Mouse (Mus musculus) small intestine, adult 2 months (tissue): ENCODE results near the gene Wipf1. TPM values are rescaled to one million over a fixed set of nuclear protein-coding genes. Genes with fewer than 3 reads are reported as not detected.

Experiments
- H3K27ac ChIP-seq: fragments of 200-500 bp; 2 replicates; pipeline ENCODE4 v1.5.1; 2012; ENCODE audit warnings: low read depth, low read length, control low read depth, inconsistent platforms; ENCODE audit not compliant: insufficient read depth
- H3K27me3 ChIP-seq: fragments of 200-500 bp; 2 replicates; pipeline ENCODE4 v1.6.1; 2012; ENCODE audit warnings: mild to moderate bottlenecking, moderate library complexity, low read length, inconsistent platforms; ENCODE audit not compliant: control insufficient read depth, insufficient read depth
- H3K36me3 ChIP-seq: fragments of 200-500 bp; 2 replicates; pipeline ENCODE4 v1.6.1; 2012; ENCODE audit warnings: mild to moderate bottlenecking, low read length, control low read depth, inconsistent platforms; ENCODE audit not compliant: control insufficient read depth, insufficient read depth
- H3K4me1 ChIP-seq: fragments of 200-500 bp; 2 replicates; pipeline ENCODE4 v1.6.1; 2012; ENCODE audit warnings: low read length, inconsistent platforms, mixed read lengths; ENCODE audit not compliant: control insufficient read depth, insufficient read depth, insufficient read length
- H3K4me3 ChIP-seq: fragments of 200-500 bp; 2 replicates; pipeline ENCODE4 v1.5.1; 2012; ENCODE audit warnings: low read depth, mild to moderate bottlenecking, control low read depth, inconsistent platforms, low read length, moderate library complexity
- CTCF ChIP-seq: fragments of 200-500 bp; IDR thresholded peaks from 2 replicates; pipeline ENCODE4 v1.5.1; 2012; ENCODE audit warnings: low read depth, mild to moderate bottlenecking, control low read depth, inconsistent platforms, low read length, moderate library complexity, mixed read lengths; ENCODE audit not compliant: insufficient replicate concordance, insufficient read length; ENCODE audit errors: extremely low read depth
- POLR2A ChIP-seq: fragments of 200-500 bp; IDR thresholded peaks from 2 replicates; pipeline ENCODE4 v1.6.1; 2012; ENCODE audit warnings: low read depth, mild to moderate bottlenecking, control low read depth, inconsistent platforms, low read length, moderate library complexity
- WGBS: fragments of 180-500 bp; shearing (Covaris S2); methylation state at CpG from one replicate; pipeline ENCODE4 v1.1.7; 2018; 5-methylcytosine and 5-hydroxymethylcytosine counted together
- polyA plus RNA-seq: library from polyadenylated mRNA; depleted of rRNA; stranded (reverse); fragments of >200 nt; gene quantifications from 2 replicates; pipeline ENCODE4 v1.2.3, GENCODE M21; 2012

Gene Wipf1
- polyA plus RNA-seq, 1 experiment, result 18.9 TPM

DNA sequence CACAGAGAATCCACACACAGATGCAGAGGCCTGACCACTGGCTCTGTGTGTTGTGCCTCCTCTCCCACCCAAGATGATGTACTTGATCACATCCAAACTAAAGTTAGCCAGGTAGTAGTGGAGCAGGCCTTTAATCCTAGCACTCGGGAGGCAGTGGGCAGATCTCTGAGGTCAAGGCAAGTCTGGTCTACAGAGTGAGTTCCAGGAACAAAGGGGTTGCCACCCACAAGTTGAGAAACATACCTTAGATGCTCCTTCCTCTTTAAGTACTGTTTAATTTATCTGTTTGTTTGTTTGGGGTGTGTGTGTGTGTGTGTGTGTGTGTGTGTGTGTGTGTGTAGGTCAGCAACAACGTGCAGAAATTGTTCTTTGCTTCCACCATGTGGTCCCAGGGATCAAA, 67.3 kb downstream of the Wipf1 start:
- H3K36me3 ChIP-seq, result peaks cover 1% of the 10 kb centered on the region; the same call in 1 of the 2 replicates
- H3K27me3 ChIP-seq, result no peaks in the 10 kb centered on the region
- no peak overlapping the region; the same call in 1 of the 2 replicates for H3K27ac ChIP-seq
- 73% methylated on average over 2 of the region's 2 CpGs for WGBS
- peaks cover 15% of the 10 kb centered on the region for H3K4me1 ChIP-seq
- TF ChIP-seq CTCF, result no peak
- TF ChIP-seq POLR2A, result no peak
- no peak overlapping the region for H3K4me3 ChIP-seq

DNA sequence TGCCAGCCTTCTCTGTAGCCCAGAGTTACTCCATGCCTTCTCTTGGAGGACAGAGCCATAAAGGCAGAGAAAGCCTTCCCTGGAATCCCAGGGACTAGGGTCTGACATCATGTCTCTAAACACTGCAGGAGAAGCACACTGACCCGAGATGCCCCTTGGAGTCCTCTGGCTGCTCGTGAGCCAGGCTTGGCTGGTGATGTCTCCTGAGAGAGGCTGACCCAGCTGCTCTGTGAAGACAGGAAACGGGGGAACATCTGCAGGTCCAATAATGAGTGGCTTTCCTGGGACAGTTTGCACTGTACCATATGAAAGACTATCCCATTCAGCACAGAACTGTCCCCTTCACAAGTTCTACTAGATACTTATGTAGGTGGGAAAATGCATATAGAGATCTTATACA, 69.4 kb downstream of the Wipf1 start:
- no peak overlapping the region for H3K27ac ChIP-seq
- no peaks in the 10 kb centered on the region for H3K27me3 ChIP-seq
- WGBS, result 72% methylated on average over 3 of the region's 3 CpGs
- TF ChIP-seq CTCF (no peak), POLR2A (no peak)
- H3K36me3 ChIP-seq, result peaks cover 1% of the 10 kb centered on the region; the same call in 1 of the 2 replicates
- no peak overlapping the region for H3K4me3 ChIP-seq
- peaks cover 15% of the 10 kb centered on the region for H3K4me1 ChIP-seq

DNA sequence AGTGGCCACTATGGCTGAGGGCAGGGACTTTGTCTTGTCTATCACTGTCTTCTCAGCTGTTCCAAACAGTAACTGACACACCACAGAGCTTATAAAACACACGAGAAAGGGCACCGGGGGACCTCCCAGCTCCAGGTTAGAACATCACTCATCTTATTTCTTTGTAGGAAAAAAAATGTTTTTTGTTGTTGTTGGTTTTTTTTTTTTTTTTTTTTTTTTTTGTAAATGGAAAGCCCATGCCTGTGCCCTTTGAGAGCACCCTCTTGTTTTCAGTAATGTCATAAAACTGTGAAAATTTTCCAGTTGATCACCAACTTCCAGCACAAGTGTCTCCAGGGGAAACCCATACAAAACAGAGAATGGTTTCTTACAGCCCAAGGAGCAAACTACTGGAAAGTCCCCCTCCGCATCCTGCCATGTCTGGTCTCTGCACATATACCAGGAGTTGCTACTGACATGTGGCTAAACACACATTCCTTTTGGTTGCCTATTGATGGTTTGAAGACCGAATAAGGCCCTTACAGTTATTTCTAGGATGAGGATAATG, 69.9 kb downstream of the Wipf1 start:
- no peak overlapping the region for H3K27ac ChIP-seq
- H3K4me1 ChIP-seq, result peaks cover 18% of the 10 kb centered on the region
- no peaks in the 10 kb centered on the region for H3K27me3 ChIP-seq
- 79% methylated on average over 4 of the region's 4 CpGs for WGBS
- no peak overlapping the region for H3K4me3 ChIP-seq
- H3K36me3 ChIP-seq, result peaks cover 1% of the 10 kb centered on the region; the same call in 1 of the 2 replicates
- TF ChIP-seq CTCF, result no peak
- no peak for TF ChIP-seq POLR2A

DNA sequence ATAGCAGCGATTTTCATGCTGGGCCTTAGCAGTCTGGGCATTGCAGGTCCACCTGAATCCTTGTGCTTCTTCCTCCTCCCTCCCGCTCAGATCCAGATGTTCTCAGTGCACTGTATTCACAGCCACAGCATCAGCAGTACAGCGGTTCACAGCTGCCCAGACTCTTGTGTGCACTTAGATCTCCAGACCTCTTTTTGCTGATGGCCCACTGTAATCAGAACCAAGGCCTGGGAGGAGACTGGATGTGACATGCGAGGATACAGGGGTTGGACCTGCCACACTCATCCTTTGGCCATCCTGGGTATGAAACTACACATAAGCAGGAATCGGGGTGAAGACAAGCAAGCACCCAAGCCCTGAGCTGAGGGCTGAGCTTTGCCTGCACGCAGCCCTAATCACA, 72.6 kb downstream of the Wipf1 start:
- no peaks in the 10 kb centered on the region for H3K27me3 ChIP-seq
- no peak overlapping the region for H3K4me3 ChIP-seq
- H3K27ac ChIP-seq, result no peak overlapping the region
- TF ChIP-seq POLR2A, result no peak
- TF ChIP-seq CTCF, result no peak
- H3K4me1 ChIP-seq, result peaks cover 16% of the 10 kb centered on the region
- H3K36me3 ChIP-seq, result peaks cover 1% of the 10 kb centered on the region; the same call in 1 of the 2 replicates
- WGBS, result 87% methylated on average over 6 of the region's 6 CpGs

DNA sequence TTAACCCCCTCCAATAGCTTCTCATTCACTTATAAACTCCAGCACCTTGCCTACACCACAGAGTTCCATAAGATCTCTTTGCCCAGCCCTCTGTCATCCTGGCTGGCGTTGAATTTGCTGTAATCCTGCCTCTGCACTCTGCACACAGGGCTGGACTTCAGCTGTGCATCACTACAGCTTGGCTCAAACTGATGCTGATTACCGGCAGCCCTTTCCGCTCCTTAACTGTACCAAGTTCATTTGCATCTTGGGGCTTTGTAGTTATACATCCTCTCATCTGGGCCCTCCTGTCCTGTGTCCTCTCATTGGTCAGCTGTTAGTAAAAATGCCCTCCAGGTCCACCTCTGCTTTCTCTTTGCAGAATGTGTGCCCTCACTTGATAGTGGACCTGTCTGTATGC, 73.4 kb downstream of the Wipf1 start:
- peaks cover 16% of the 10 kb centered on the region for H3K4me1 ChIP-seq
- TF ChIP-seq POLR2A, result no peak
- TF ChIP-seq CTCF, result no peak
- no peaks in the 10 kb centered on the region for H3K27me3 ChIP-seq
- no peak overlapping the region for H3K4me3 ChIP-seq
- H3K27ac ChIP-seq, result peak overlapping the region; percentile 42; the same call in 1 of the 2 replicates
- 86% methylated on average over 3 of the region's 3 CpGs for WGBS
- H3K36me3 ChIP-seq, result peaks cover 1% of the 10 kb centered on the region; the same call in 1 of the 2 replicates

DNA sequence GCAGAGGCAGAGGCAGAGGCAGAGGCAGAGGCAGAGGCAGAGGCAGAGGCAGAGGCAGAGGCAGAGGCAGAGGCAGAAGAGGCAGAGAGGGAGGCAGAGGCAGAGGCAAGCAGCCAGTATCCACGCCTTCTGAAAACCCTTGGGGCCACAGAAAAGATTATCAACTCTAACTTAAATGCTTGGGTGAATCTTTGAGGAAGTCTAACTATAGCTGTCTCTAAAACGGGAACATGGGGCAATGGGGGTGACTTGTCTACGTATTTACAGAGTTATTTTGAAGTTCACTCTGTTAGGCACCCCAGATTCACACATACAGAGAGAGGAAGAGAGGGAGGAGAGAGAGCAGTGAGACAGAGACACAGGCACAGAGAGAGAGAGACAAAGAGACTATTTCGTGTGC, 74.0 kb downstream of the Wipf1 start:
- peaks cover 16% of the 10 kb centered on the region for H3K4me1 ChIP-seq
- H3K4me3 ChIP-seq, result no peak overlapping the region
- WGBS, result 76% methylated on average over 4 of the region's 4 CpGs
- TF ChIP-seq POLR2A, result no peak
- no peak for TF ChIP-seq CTCF
- H3K27me3 ChIP-seq, result no peaks in the 10 kb centered on the region
- H3K27ac ChIP-seq, result peak overlapping the region; percentile 48; the same call in 1 of the 2 replicates
- H3K36me3 ChIP-seq, result peaks cover 1% of the 10 kb centered on the region; the same call in 1 of the 2 replicates

DNA sequence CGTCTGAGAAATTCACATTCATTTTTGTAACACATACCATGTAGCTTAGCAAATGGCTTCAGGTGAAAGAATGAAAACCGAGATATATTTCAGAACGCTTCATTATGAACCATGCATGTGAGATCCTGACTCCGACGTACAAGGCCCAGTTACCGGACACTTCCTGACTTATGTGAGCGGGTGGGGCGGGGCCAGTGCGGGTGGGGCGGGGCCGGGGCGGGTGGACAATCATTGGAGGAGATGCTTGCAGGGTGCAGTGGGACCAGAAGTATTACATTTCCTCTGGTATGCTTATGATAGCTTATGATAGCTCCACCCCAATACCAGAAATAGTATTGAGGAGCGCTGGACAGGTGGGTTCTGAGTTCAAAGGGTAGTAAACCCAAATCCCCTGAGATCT, 74.9 kb downstream of the Wipf1 start:
- peak overlapping the region; percentile 64 for H3K27ac ChIP-seq
- whole genome bisulfite sequencing, result 84% methylated on average over 13 of the region's 13 CpGs

More for the DNA sequence above, 74.9 kb downstream of the Wipf1 start:
- TF ChIP-seq CTCF (no peak), POLR2A (no peak)
- H3K4me3 ChIP-seq, result no peak overlapping the region
- H3K4me1 ChIP-seq, result peaks cover 11% of the 10 kb centered on the region
- H3K27me3 ChIP-seq, result no peaks in the 10 kb centered on the region
- no peaks in the 10 kb centered on the region; the same call in 1 of the 2 replicates for H3K36me3 ChIP-seq
